Mouse (Mus musculus) lung, embryonic 16.5 days (tissue): ENCODE results near the gene Anks1. TPM values are rescaled to one million over a fixed set of nuclear protein-coding genes. Genes with fewer than 3 reads are reported as not detected.

Experiments
- ATAC-seq: fragments of 200-750 bp; cut with Nextera tagmentation; 2 replicates; pipeline ENCODE4 v1.8.0; 2017; ENCODE audit warnings: low read depth, mild to moderate bottlenecking, moderate library complexity
- H3K27ac ChIP-seq: fragments of 300-500 bp; sonication (generic); 2 replicates; pipeline ENCODE4 v1.5.1; 2014; ENCODE audit warnings: mild to moderate bottlenecking, control low read depth, low read length
- H3K27me3 ChIP-seq: fragments of 300-500 bp; sonication (generic); 2 replicates; pipeline ENCODE4 v1.6.1; 2014; ENCODE audit warnings: low read depth, low read length, mixed read lengths; ENCODE audit not compliant: control insufficient read depth, insufficient read depth
- H3K36me3 ChIP-seq: fragments of 300-500 bp; sonication (generic); 2 replicates; pipeline ENCODE4 v1.6.1; 2014; ENCODE audit warnings: low read length; ENCODE audit not compliant: control insufficient read depth, insufficient read depth
- H3K4me1 ChIP-seq: fragments of 300-500 bp; sonication (generic); replicated peaks from 2 replicates; pipeline ENCODE4 v1.6.1; 2014; ENCODE audit warnings: low read length, mixed read lengths; ENCODE audit not compliant: control insufficient read depth, insufficient read depth
- H3K4me2 ChIP-seq: fragments of 300-500 bp; sonication (generic); 2 replicates; pipeline ENCODE4 v1.6.1; 2014; ENCODE audit warnings: low read depth, low read length, control low read depth
- H3K4me3 ChIP-seq: fragments of 300-500 bp; sonication (generic); 2 replicates; pipeline ENCODE4 v1.5.1; 2014; ENCODE audit warnings: mild to moderate bottlenecking, low read length, control low read depth
- H3K9ac ChIP-seq: fragments of 300-500 bp; sonication (generic); 2 replicates; pipeline ENCODE4 v1.6.1; 2014; ENCODE audit warnings: low read length, control low read depth
- H3K9me3 ChIP-seq: fragments of 300-500 bp; sonication (generic); 2 replicates; pipeline ENCODE4 v1.6.1; 2016; ENCODE audit warnings: low read length; ENCODE audit not compliant: control insufficient read depth
- WGBS: fragments of 180-500 bp; shearing (Covaris S2); extraction: QIAGEN DNeasy Blood & Tissue Kit; methylation state at CpG from one replicate; pipeline ENCODE4 v1.1.7; 2014; 5-methylcytosine and 5-hydroxymethylcytosine counted together
- polyA plus RNA-seq: library from polyadenylated mRNA; unstranded; fragments of >200 nt; fragmentation: Nextera tagmentation; extraction: Ambion mirVana; gene quantifications from 2 replicates; pipeline ENCODE4 v1.2.1, GENCODE M21; 2015

Anks1 gene
- polyA plus RNA-seq, 1 experiment from 2014 or later = 18.1 TPM

DNA sequence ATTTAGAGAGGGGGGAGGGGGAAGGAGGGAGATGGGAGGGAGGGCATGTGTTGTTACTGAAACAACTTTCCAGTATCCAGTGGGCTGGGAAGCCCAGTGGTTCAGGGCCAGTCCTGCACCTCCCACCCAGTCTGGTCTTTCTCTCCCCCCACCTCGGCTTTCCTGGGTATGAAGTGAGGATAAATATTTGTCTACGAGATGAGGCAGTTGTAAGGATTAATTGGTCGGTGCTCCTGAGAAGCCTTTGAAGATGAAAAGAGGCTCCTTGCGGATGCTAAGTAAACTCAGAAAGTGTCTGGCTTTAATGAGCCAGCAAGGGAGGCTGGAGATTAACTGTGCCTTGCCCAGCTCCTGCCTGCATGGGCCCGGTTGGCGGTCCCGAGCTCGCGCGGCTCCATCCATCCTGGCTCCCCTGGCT, 192.8 kb downstream of the Anks1 start:
- WGBS = 16% methylated on average over 10 of the region's 10 CpGs
- Histone ChIP-seq H3K36me3 (no peaks in the 10 kb centered on the region), H3K27ac (no peak overlapping the region), H3K9me3 (no peaks in the 10 kb centered on the region), H3K9ac (no peak overlapping the region), H3K27me3 (no peaks in the 10 kb centered on the region), H3K4me3 (no peak overlapping the region), H3K4me1 (no peaks in the 10 kb centered on the region), H3K4me2 (no peak overlapping the region)
- no peak for ATAC-seq

- H3K9me3 ChIP-seq = no peaks in the 10 kb centered on the region
- no peak overlapping the region for H3K4me3 ChIP-seq
- no peaks in the 10 kb centered on the region for H3K4me1 ChIP-seq
- H3K27me3 ChIP-seq = no peaks in the 10 kb centered on the region
- 62% methylated on average over 6 of the region's 6 CpGs for WGBS
- ATAC-seq = no peak
- H3K4me2 ChIP-seq = no peak overlapping the region
- no peaks in the 10 kb centered on the region for H3K36me3 ChIP-seq
- H3K27ac ChIP-seq = no peak overlapping the region
- no peak overlapping the region for H3K9ac ChIP-seq
These were observed 195.3 kb downstream of the Anks1 start for GRCm38 (mm10) chr17:28104416-28104815.

- no peak for ATAC-seq
- WGBS = 79% methylated on average over 6 of the region's 6 CpGs
These were observed 197.2 kb downstream of the Anks1 start for GRCm38 (mm10) chr17:28106352-28106751.

GRCm38 (mm10) chr17:28107275-28107674, 198.2 kb downstream of the Anks1 start:
- Histone ChIP-seq H3K27me3 (no peaks in the 10 kb centered on the region), H3K36me3 (no peaks in the 10 kb centered on the region), H3K4me3 (no peak overlapping the region), H3K4me1 (no peaks in the 10 kb centered on the region), H3K27ac (no peak overlapping the region), H3K9ac (no peak overlapping the region), H3K9me3 (no peaks in the 10 kb centered on the region), H3K4me2 (no peak overlapping the region)
- 24% methylated on average over 14 of the region's 14 CpGs for WGBS
- no peak for ATAC-seq

More at GRCm38 (mm10) chr17:28106352-28106751, 197.2 kb downstream of the Anks1 start:
- Histone ChIP-seq H3K27me3 (no peaks in the 10 kb centered on the region), H3K9me3 (no peaks in the 10 kb centered on the region), H3K27ac (no peak overlapping the region), H3K4me3 (no peak overlapping the region), H3K4me1 (no peaks in the 10 kb centered on the region), H3K4me2 (no peak overlapping the region), H3K9ac (no peak overlapping the region), H3K36me3 (no peaks in the 10 kb centered on the region)

GRCm38 (mm10) chr17:28112266-28112665, 203.2 kb downstream of the Anks1 start:
- H3K4me3 ChIP-seq = no peak overlapping the region
- 84% methylated on average over 8 of the region's 8 CpGs for WGBS
- no peak overlapping the region for H3K27ac ChIP-seq
- H3K9ac ChIP-seq = no peak overlapping the region
- no peaks in the 10 kb centered on the region for H3K4me1 ChIP-seq
- no peaks in the 10 kb centered on the region for H3K27me3 ChIP-seq
- H3K36me3 ChIP-seq = no peaks in the 10 kb centered on the region
- no peak overlapping the region for H3K4me2 ChIP-seq
- H3K9me3 ChIP-seq = no peaks in the 10 kb centered on the region
- no peak for ATAC-seq

Other genes with a start within 250 kb of the Anks1 start
- gene Spdef, start 180.4 kb upstream of the Anks1 start, polyA plus RNA-seq = 2.4 and 2.6 TPM in 2 replicates
- gene D17Wsu92e, start 88.7 kb upstream of the Anks1 start, polyA plus RNA-seq = 14.6 and 16.9 TPM in 2 replicates
- 296 and 313 TPM in 2 replicates for gene Snrpc, start 71.2 kb upstream of the Anks1 start, polyA plus RNA-seq
- gene Uhrf1bp1, start 52.9 kb upstream of the Anks1 start, polyA plus RNA-seq = 3.7 and 4.6 TPM in 2 replicates
- gene Taf11, start 538 bp downstream of the Anks1 start, polyA plus RNA-seq = 62.1 and 67.1 TPM in 2 replicates
- 5.2 and 5.5 TPM in 2 replicates for gene Tcp11, start 171.3 kb downstream of the Anks1 start, polyA plus RNA-seq
- 1.3 and 1.4 TPM in 2 replicates for gene Scube3, start 232.8 kb downstream of the Anks1 start, polyA plus RNA-seq